Mouse (Mus musculus) testis, adult 2 months (tissue): ENCODE results near the gene 1110057P08Rik. TPM values are rescaled to one million over a fixed set of nuclear protein-coding genes. Genes with fewer than 3 reads are reported as not detected.
A peak's percentile ranks its signal among the peaks of the same experiment; 100 is the strongest.
"Not testable (repeated sequence)": the region's sequence is repeated elsewhere in the genome, so short reads cannot be mapped to it uniquely, and the experiment has no call there.

ENCODE experiments used
- H3K27ac ChIP-seq: fragments of 200-500 bp; 2 replicates; pipeline ENCODE4 v1.5.1; 2012; ENCODE audit warnings: low read depth, low read length; ENCODE audit not compliant: control insufficient read depth, insufficient read depth
- H3K27me3 ChIP-seq: fragments of 200-500 bp; 2 replicates; pipeline ENCODE4 v1.6.1; 2012; ENCODE audit warnings: mild to moderate bottlenecking, low read length, moderate library complexity; ENCODE audit not compliant: control insufficient read depth, insufficient read depth
- H3K36me3 ChIP-seq: fragments of 200-500 bp; 2 replicates; pipeline ENCODE4 v1.6.1; 2012; ENCODE audit warnings: mild to moderate bottlenecking, low read length; ENCODE audit not compliant: control insufficient read depth, insufficient read depth
- H3K4me1 ChIP-seq: fragments of 200-500 bp; 2 replicates; pipeline ENCODE4 v1.6.1; 2012; ENCODE audit warnings: low read length; ENCODE audit not compliant: control insufficient read depth, insufficient read depth
- H3K4me3 ChIP-seq: fragments of 200-500 bp; 2 replicates; pipeline ENCODE4 v1.5.1; 2012; ENCODE audit warnings: low read depth, mild to moderate bottlenecking, low read length, moderate library complexity, mixed read lengths; ENCODE audit not compliant: control insufficient read depth
- CTCF ChIP-seq: fragments of 200-500 bp; IDR thresholded peaks from 2 replicates; pipeline ENCODE4 v1.5.1; 2012; ENCODE audit warnings: low read depth, mild to moderate bottlenecking, inconsistent platforms, low read length, moderate library complexity; ENCODE audit not compliant: control insufficient read depth, insufficient read depth, insufficient replicate concordance
- POLR2A ChIP-seq: fragments of 200-500 bp; IDR thresholded peaks from 2 replicates; pipeline ENCODE4 v1.6.1; 2012; ENCODE audit warnings: low read depth, mild to moderate bottlenecking, inconsistent platforms, low read length, moderate library complexity; ENCODE audit not compliant: control insufficient read depth
- polyA plus RNA-seq: library from polyadenylated mRNA; depleted of rRNA; stranded (reverse); fragments of >200 nt; gene quantifications from 2 replicates; pipeline ENCODE4 v1.2.3, GENCODE M21; 2012; rRNA removed

Gene 1110057P08Rik
- not detected in 2 replicates for polyA plus RNA-seq

GRCm38 (mm10) chr16:89174435-89174834, at the start of gene 1110057P08Rik:
Gene 1110057P08Rik (plus strand): TSS chr16:89174735.
- Histone ChIP-seq H3K4me3 (no peak within 1 kb of the TSS), H3K4me1 (no peaks in the 10 kb centered on the region), H3K36me3 (no peaks in the 10 kb centered on the region), H3K27ac (no peak within 1 kb of the TSS), H3K27me3 (no peaks in the 10 kb centered on the region)
- TF ChIP-seq CTCF: no peak
- no peak for TF ChIP-seq POLR2A

- H3K36me3 ChIP-seq: no peaks in the 10 kb centered on the region
- no peak within 1 kb of the TSS for H3K4me3 ChIP-seq
- TF ChIP-seq POLR2A (no peak), CTCF (no peak)
- no peaks in the 10 kb centered on the region for H3K4me1 ChIP-seq
- no peaks in the 10 kb centered on the region for H3K27me3 ChIP-seq
- no peak within 1 kb of the TSS for H3K27ac ChIP-seq
Measured at GRCm38 (mm10) chr16:89140551-89140950, 34.0 kb upstream of the 1110057P08Rik start, which contains the start of gene Gm6358. Gene Gm6358 (plus strand): TSS chr16:89140851.

- Histone ChIP-seq H3K27ac (no peak within 1 kb of the TSS), H3K4me1 (no peaks in the 10 kb centered on the region), H3K4me3 (no peak within 1 kb of the TSS), H3K36me3 (no peaks in the 10 kb centered on the region), H3K27me3 (no peaks in the 10 kb centered on the region)
- TF ChIP-seq POLR2A (no peak), CTCF (no peak)
Measured at GRCm38 (mm10) chr16:89150786-89151185, 23.7 kb upstream of the 1110057P08Rik start, which contains the start of gene Gm10061. Gene Gm10061 (plus strand): TSS chr16:89151086.

- Histone ChIP-seq H3K27me3 (no peaks in the 10 kb centered on the region), H3K36me3 (no peaks in the 10 kb centered on the region), H3K27ac (no peak within 1 kb of the TSS), H3K4me3 (peak within 1 kb of the TSS; percentile 86), H3K4me1 (no peaks in the 10 kb centered on the region)
- no peak for TF ChIP-seq POLR2A
- TF ChIP-seq CTCF: no peak
Measured at GRCm38 (mm10) chr16:89157652-89158051, 16.9 kb upstream of the 1110057P08Rik start, which contains the start of gene Gm9789. Gene Gm9789 (plus strand): TSS chr16:89157952.

- H3K27ac ChIP-seq, H3K27me3 ChIP-seq, H3K4me1 ChIP-seq, H3K4me3 ChIP-seq, H3K36me3 ChIP-seq: not testable (repeated sequence)
Measured at GRCm38 (mm10) chr16:89169190-89169589, 5.3 kb upstream of the 1110057P08Rik start, which contains the start of gene Gm7735. Gene Gm7735 (plus strand): TSS chr16:89169490.

- H3K4me1 ChIP-seq: no peaks in the 10 kb centered on the region
- no peaks in the 10 kb centered on the region for H3K27me3 ChIP-seq
- H3K36me3 ChIP-seq: no peaks in the 10 kb centered on the region
- TF ChIP-seq CTCF: no peak
- no peak for TF ChIP-seq POLR2A
- no peak overlapping the region for H3K4me3 ChIP-seq
- H3K27ac ChIP-seq: no peak overlapping the region
Measured at GRCm38 (mm10) chr16:89188621-89189020, 14.1 kb downstream of the 1110057P08Rik start.

GRCm38 (mm10) chr16:89205561-89205960, 31.0 kb downstream of the 1110057P08Rik start, which contains the start of gene Krtap20-2:
Gene Krtap20-2 (plus strand): TSS chr16:89205861.
- no peaks in the 10 kb centered on the region for H3K27me3 ChIP-seq
- TF ChIP-seq POLR2A (no peak), CTCF (no peak)
- H3K4me3 ChIP-seq: no peak within 1 kb of the TSS
- no peaks in the 10 kb centered on the region for H3K4me1 ChIP-seq
- H3K27ac ChIP-seq: no peak within 1 kb of the TSS
- no peaks in the 10 kb centered on the region for H3K36me3 ChIP-seq

Other genes starting within 250 kb of the 1110057P08Rik start
- gene Krtap19-9b, start 242.5 kb upstream of the 1110057P08Rik start, polyA plus RNA-seq: not detected in 2 replicates
- not detected in 2 replicates for gene Krtap16-3, start 211.9 kb upstream of the 1110057P08Rik start, polyA plus RNA-seq
- gene Krtap22-2, start 164.0 kb upstream of the 1110057P08Rik start, polyA plus RNA-seq: not detected in 2 replicates
- not detected in 2 replicates for gene Gm10229, start 159.5 kb upstream of the 1110057P08Rik start, polyA plus RNA-seq
- gene Krtap6-1, start 143.0 kb upstream of the 1110057P08Rik start, polyA plus RNA-seq: not detected in 2 replicates
- not detected in 2 replicates for gene Gm10228, start 133.3 kb upstream of the 1110057P08Rik start, polyA plus RNA-seq
- not detected in 2 replicates for gene Krtap6-5, start 126.9 kb upstream of the 1110057P08Rik start, polyA plus RNA-seq
- 0.99 and 1.1 TPM in 2 replicates for gene 1110025L11Rik, start 110.7 kb upstream of the 1110057P08Rik start, polyA plus RNA-seq
- gene Krtap6-3, start 90.7 kb upstream of the 1110057P08Rik start, polyA plus RNA-seq: not detected in 2 replicates
- not detected in 2 replicates for gene Gm6358, start 33.9 kb upstream of the 1110057P08Rik start, polyA plus RNA-seq
- gene Gm10061, start 23.6 kb upstream of the 1110057P08Rik start, polyA plus RNA-seq: not detected in 2 replicates
- 8.4 and 15.0 TPM in 2 replicates for gene Gm9789, start 16.8 kb upstream of the 1110057P08Rik start, polyA plus RNA-seq
- not detected in 2 replicates for gene Gm7735, start 5.2 kb upstream of the 1110057P08Rik start, polyA plus RNA-seq
- gene Krtap20-2, start 31.1 kb downstream of the 1110057P08Rik start, polyA plus RNA-seq: not detected in 2 replicates
- gene Krtap21-1, start 229.1 kb downstream of the 1110057P08Rik start, polyA plus RNA-seq: not detected in 2 replicates
- gene Krtap6-2, start 245.4 kb downstream of the 1110057P08Rik start, polyA plus RNA-seq: not detected in 2 replicates